Mouse (Mus musculus) left cerebral cortex, adult 2 months (tissue): ENCODE measurements around the gene Ugt1a5. TPM values are rescaled to one million over a fixed set of nuclear protein-coding genes. Genes with fewer than 3 reads are reported as not detected.

Experiments
- DNase-seq, 2 experiments: peaks; one replicate each; pipeline ENCODE4 v3.0.0; 2021 to 2022; ENCODE audit warnings: low spot score in 2 of 2, mixed read lengths in 1 of 2; ENCODE audit errors: extremely low spot score in 1 of 2
- H3K27ac ChIP-seq: fragments of 200-600 bp; 2 replicates; pipeline ENCODE4 v1.8.1; 2022
- H3K4me3 ChIP-seq: fragments of 200-600 bp; 2 replicates; pipeline ENCODE4 v1.8.1; 2022
- CTCF ChIP-seq: fragments of 200-600 bp; IDR thresholded peaks from 2 replicates; pipeline ENCODE4 v1.8.1; 2022; ENCODE audit warnings: antibody characterized with exemption, mild to moderate bottlenecking, moderate library complexity
- intact Hi-C: fragments of 180-260 bp; cut with DNase I; formaldehyde crosslinking; loops from one replicate; pipeline ENCODE4 v1.15.1; 2025
- total RNA-seq, 2 experiments: library from RNA; stranded (reverse); gene quantifications; 2 replicates each; pipeline ENCODE4 v1.2.3; 2021

Gene Ugt1a5
- total RNA-seq, 2 experiments from 2014 or later, result 0.34 TPM; not detected in 1

DNA sequence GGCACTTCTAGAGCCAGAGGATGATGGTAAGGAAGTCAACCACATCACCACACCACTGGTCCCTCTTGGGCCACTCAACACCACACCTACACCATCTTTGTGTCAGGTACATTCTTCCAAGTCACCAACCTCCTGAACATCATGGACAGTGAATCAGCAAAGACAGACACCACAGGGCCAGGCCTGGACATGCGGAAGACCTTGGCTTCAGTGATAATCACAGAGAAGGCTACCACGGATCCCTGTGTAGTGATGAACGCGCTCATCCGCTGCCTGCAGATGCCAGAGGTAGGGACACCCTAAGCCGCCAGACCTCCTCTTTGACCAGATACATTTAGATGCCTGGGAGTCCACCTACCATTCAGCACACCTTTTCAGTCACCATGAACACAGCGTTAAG lies 62.3 kb downstream of the Ugt1a5 start:
- intact Hi-C loops, result no loop called here
- DNase-seq, result no peak
- Histone ChIP-seq H3K27ac (no peak overlapping the region), H3K4me3 (no peak overlapping the region)
- no peak for TF ChIP-seq CTCF

DNA sequence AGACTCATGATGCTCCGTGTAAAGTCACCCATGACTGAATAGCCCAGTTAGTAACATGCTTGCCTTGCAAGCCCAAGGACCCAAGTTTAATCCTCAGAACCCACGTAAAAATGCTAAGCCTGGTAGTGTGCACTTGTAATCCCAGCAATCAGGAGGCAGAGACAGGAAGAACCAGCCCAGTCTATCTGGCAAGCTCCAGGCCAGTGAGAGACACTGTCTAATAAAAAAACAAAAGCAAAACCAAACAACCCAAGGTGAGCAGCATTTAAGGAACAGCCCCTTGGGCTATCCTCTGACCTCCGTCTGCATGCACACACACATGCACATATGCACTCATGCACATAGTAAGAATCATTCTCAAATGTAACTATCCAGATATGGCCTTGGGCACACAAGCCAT lies 63.8 kb downstream of the Ugt1a5 start:
- H3K27ac ChIP-seq, result no peak overlapping the region
- DNase-seq, result no peak

DNA sequence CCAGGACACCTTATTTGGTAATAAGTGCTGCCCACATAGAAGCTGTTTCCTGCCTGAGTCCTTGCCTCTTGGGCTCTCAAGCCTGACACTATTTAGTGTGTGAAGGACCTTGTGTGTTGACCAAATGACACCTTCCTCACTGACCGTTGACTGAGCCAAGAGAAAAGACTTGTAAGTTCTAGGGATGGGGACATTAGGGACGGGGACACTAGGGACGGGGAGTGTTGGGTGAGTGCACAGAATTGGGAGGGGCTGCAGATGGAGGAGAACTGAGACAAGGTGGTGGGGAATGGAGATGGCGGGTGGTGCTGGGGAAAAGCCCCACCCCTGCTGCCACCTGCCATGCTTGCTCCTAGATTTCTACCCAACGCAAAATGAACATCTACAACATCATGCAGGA lies 64.2 kb downstream of the Ugt1a5 start:
- no peak for DNase-seq
- no peak for TF ChIP-seq CTCF
- intact Hi-C loops, result no loop called here
- H3K27ac ChIP-seq, result no peak overlapping the region
- no peak overlapping the region for H3K4me3 ChIP-seq

More for the DNA sequence above, 63.8 kb downstream of the Ugt1a5 start:
- TF ChIP-seq CTCF, result no peak
- no peak overlapping the region for H3K4me3 ChIP-seq
- intact Hi-C loops, result no loop called here

- TF ChIP-seq CTCF, result no peak
- no peak for DNase-seq
- Histone ChIP-seq H3K4me3 (no peak overlapping the region), H3K27ac (no peak overlapping the region)
- intact Hi-C loops, result no loop called here
These were observed 64.6 kb downstream of the Ugt1a5 start for GRCm38 (mm10) chr1:88230421-88230820.

- no peak for DNase-seq
- TF ChIP-seq CTCF, result no peak
- intact Hi-C loops, result no loop called here
- Histone ChIP-seq H3K27ac (no peak overlapping the region), H3K4me3 (no peak overlapping the region)
These were observed 65.4 kb downstream of the Ugt1a5 start for GRCm38 (mm10) chr1:88230981-88231802.

DNA sequence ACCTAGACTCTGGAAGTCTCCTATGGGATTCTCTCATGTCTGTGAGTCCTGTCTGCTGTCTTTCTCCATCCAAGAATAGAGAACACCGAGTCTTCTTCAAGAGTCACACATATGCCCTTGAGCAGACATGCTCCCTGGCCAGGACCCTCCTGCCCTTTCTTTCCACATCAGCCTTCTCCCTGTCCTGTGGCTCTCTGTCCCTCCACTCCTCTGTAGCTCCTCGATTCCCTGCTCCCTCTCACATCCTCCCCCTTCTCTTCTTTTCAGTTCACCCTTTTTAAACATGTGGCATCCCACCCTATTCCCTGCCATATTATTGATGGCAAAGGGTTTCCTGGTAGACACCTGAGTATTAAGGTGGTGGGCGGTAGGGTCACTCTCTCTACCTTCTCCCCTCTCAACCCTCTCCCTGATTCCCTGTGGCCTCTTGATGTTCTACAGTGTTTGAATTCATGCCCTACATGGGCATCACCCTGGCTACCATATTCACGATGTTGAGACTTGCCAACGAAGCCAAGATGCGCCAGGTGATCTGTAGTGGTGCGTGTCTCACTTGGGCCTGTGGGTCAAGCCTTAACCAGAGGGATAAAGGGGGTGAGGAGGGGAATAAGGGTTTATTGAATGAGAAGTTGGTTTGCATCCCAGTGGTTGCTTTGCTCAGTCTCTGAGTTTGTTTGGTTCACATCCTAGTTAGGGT lies 66.1 kb downstream of the Ugt1a5 start:
- no peak for DNase-seq
- no peak for TF ChIP-seq CTCF
- intact Hi-C loops, result no loop called here
- H3K4me3 ChIP-seq, result no peak overlapping the region
- no peak overlapping the region for H3K27ac ChIP-seq

- DNase-seq, result no peak
- Histone ChIP-seq H3K4me3 (no peak overlapping the region), H3K27ac (no peak overlapping the region)
- intact Hi-C loops, result no loop called here
- TF ChIP-seq CTCF, result no peak
These were observed 67.0 kb downstream of the Ugt1a5 start for GRCm38 (mm10) chr1:88232664-88233380.

DNA sequence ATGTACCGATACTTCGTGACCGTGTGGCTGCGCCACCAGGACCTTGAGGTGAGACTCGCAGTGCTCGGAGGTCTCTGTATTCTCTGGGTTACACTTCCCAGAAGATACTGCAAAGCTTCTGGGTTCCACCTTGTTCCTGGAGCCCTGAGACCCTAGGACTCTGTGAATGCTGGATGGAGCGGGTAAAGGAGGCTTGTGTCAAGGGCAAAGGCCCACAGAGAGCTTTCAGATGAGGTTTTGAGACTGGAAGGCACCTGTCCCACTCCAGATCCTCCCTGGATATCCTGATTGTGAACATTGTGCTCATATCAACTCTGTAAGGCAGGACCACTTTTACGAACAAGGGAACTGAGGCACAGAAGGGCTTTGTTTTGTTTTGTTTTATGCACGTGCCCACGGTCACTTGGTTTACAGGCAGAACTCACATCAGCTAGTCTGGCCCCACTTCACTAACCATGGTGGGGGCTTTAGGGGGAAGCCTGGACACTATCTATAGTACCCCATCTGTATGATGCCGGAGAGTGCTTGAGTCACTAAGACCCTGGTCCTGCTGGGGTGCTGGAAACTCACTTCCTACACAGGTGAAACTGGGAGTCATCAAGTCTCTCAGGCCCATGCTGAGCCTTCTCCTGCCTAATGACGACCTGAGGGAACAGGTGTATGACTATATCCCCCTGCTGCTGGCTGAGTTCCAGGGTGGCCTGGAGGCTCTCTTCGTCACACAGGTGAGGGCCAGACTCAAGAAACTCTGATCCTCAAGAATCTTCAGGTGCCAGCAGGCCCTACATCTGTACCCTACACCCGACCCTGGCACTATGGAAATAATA lies 67.8 kb downstream of the Ugt1a5 start:
- no peak overlapping the region for H3K4me3 ChIP-seq
- no peak for TF ChIP-seq CTCF
- intact Hi-C loops, result no loop called here
- DNase-seq, result no peak
- H3K27ac ChIP-seq, result no peak overlapping the region

- DNase-seq, result no peak
- intact Hi-C loops, result no loop called here
- TF ChIP-seq CTCF, result no peak
These were observed 68.4 kb downstream of the Ugt1a5 start for GRCm38 (mm10) chr1:88234248-88234610.

DNA sequence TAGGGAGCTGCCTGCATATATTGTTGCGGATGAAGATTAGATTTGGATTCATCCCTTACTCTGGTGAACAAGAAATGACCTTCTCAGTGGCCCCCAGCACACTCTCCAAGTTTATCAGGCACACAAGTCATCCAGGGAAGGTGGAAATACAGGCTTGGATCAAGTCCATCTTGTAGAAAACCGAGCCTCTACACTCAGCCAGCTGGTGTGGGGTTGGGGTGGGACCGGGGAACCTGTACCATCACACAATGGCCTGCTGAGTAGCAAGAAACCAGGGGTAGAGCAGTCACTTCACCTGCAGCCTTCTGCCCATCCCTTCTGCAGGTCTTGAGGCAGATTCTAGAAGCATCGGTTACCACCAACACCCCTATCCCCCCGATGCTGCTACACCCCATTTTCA lies 68.8 kb downstream of the Ugt1a5 start:
- TF ChIP-seq CTCF, result no peak
- Histone ChIP-seq H3K4me3 (no peak overlapping the region), H3K27ac (no peak overlapping the region)
- DNase-seq, result no peak
- intact Hi-C loops, result no loop called here

More at GRCm38 (mm10) chr1:88234248-88234610, 68.4 kb downstream of the Ugt1a5 start:
- no peak overlapping the region for H3K27ac ChIP-seq
- no peak overlapping the region for H3K4me3 ChIP-seq
